Mouse (Mus musculus) embryonic facial prominence, embryonic 13.5 days (tissue): ENCODE data around the gene Capn1. TPM values are rescaled to one million over a fixed set of nuclear protein-coding genes. Genes with fewer than 3 reads are reported as not detected.
A peak's percentile ranks its signal among the peaks of the same experiment; 100 is the strongest.

Experiments
- ATAC-seq: fragments of 200-750 bp; cut with Nextera tagmentation; 2 replicates; pipeline ENCODE4 v1.8.0; 2017; ENCODE audit warnings: low read depth; ENCODE audit not compliant: insufficient number of reproducible peaks, insufficient read depth, low FRiP score, low TSS enrichment
- H3K27ac ChIP-seq: fragments of 300-500 bp; sonication (generic); 2 replicates; pipeline ENCODE4 v1.5.1; 2015; ENCODE audit warnings: moderate library complexity, mild to moderate bottlenecking, inconsistent platforms
- H3K27me3 ChIP-seq: fragments of 300-500 bp; sonication (generic); 2 replicates; pipeline ENCODE4 v1.6.1; 2015; ENCODE audit warnings: mild to moderate bottlenecking, inconsistent platforms
- H3K36me3 ChIP-seq: fragments of 300-500 bp; sonication (generic); 2 replicates; pipeline ENCODE4 v1.6.1; 2015; ENCODE audit warnings: mild to moderate bottlenecking, inconsistent platforms
- H3K4me1 ChIP-seq: fragments of 300-500 bp; sonication (generic); 2 replicates; pipeline ENCODE4 v1.6.1; 2015; ENCODE audit warnings: inconsistent platforms
- H3K4me2 ChIP-seq: fragments of 300-500 bp; sonication (generic); 2 replicates; pipeline ENCODE4 v1.6.1; 2015; ENCODE audit warnings: moderate library complexity, mild to moderate bottlenecking, inconsistent platforms
- H3K4me3 ChIP-seq: fragments of 300-500 bp; sonication (generic); 2 replicates; pipeline ENCODE4 v1.5.1; 2015; ENCODE audit warnings: mild to moderate bottlenecking, inconsistent platforms
- H3K9ac ChIP-seq: fragments of 300-500 bp; sonication (generic); 2 replicates; pipeline ENCODE4 v1.6.1; 2015; ENCODE audit warnings: mild to moderate bottlenecking, inconsistent platforms
- H3K9me3 ChIP-seq: fragments of 300-500 bp; sonication (generic); 2 replicates; pipeline ENCODE4 v1.6.1; 2016; ENCODE audit warnings: inconsistent platforms
- WGBS: fragments of 180-500 bp; shearing (Covaris S2); methylation state at CpG from one replicate; pipeline ENCODE4 v1.1.7; 2015; ENCODE audit warnings: mixed read lengths; 5-methylcytosine and 5-hydroxymethylcytosine counted together
- microRNA-seq: library from miRNA; unstranded; fragments of <30 nt; microRNA quantifications from one replicate; pipeline ENCODE4, GENCODE M21; 2016
- polyA plus RNA-seq: library from polyadenylated mRNA; unstranded; fragments of >200 nt; fragmentation: Nextera tagmentation; extraction: Ambion mirVana; gene quantifications from 2 replicates; pipeline ENCODE4 v1.2.1, GENCODE M21; 2015

Gene Capn1
- polyA plus RNA-seq, 1 experiment from 2014 or later = 10.3 TPM

GRCm38 (mm10) chr19:5950218-5950617 is 65.5 kb downstream of the Capn1 start:
- H3K4me1 ChIP-seq = peaks cover 25% of the 10 kb centered on the region
- no peaks in the 10 kb centered on the region for H3K9me3 ChIP-seq
- H3K4me2 ChIP-seq = no peak overlapping the region
- H3K9ac ChIP-seq = no peak overlapping the region
- H3K27me3 ChIP-seq = no peaks in the 10 kb centered on the region
- ATAC-seq = no peak
- no peak overlapping the region for H3K4me3 ChIP-seq
- H3K36me3 ChIP-seq = peaks cover 90% of the 10 kb centered on the region
- no peak overlapping the region for H3K27ac ChIP-seq
- WGBS = 92% methylated on average over 11 of the region's 11 CpGs

- Histone ChIP-seq H3K27me3 (no peaks in the 10 kb centered on the region), H3K4me3 (no peak overlapping the region), H3K9ac (peak overlapping the region; percentile 40; the same call in 1 of the 2 replicates), H3K27ac (no peak overlapping the region), H3K36me3 (peaks cover 80% of the 10 kb centered on the region), H3K4me2 (no peak overlapping the region), H3K4me1 (peaks cover 12% of the 10 kb centered on the region), H3K9me3 (no peaks in the 10 kb centered on the region)
- no peak for ATAC-seq
- 81% methylated on average over 8 of the region's 8 CpGs for WGBS
Measured at GRCm38 (mm10) chr19:5945891-5946290, 69.8 kb downstream of the Capn1 start.

- Histone ChIP-seq H3K9me3 (no peaks in the 10 kb centered on the region), H3K27me3 (no peaks in the 10 kb centered on the region), H3K27ac (peak overlapping the region; percentile 55; the same call in 1 of the 2 replicates), H3K4me2 (no peak overlapping the region), H3K36me3 (peaks cover 80% of the 10 kb centered on the region), H3K4me1 (peaks cover 19% of the 10 kb centered on the region), H3K4me3 (no peak overlapping the region), H3K9ac (0 out of 2 replicates have a peak overlapping the region, but pooled peaks have one; percentile 21)
- 71% methylated on average over 7 of the region's 7 CpGs for WGBS
- peak; percentile 27; the same call in 1 of the 2 replicates for ATAC-seq
Measured at GRCm38 (mm10) chr19:5945027-5945426, 70.7 kb downstream of the Capn1 start.

- Histone ChIP-seq H3K27me3 (no peaks in the 10 kb centered on the region), H3K9me3 (no peaks in the 10 kb centered on the region), H3K4me2 (no peak overlapping the region), H3K4me1 (peaks cover 26% of the 10 kb centered on the region), H3K27ac (no peak overlapping the region; the same call in 1 of the 2 replicates), H3K4me3 (no peak overlapping the region), H3K36me3 (peaks cover 79% of the 10 kb centered on the region), H3K9ac (no peak overlapping the region)
- 79% methylated on average over 8 of the region's 8 CpGs for WGBS
- no peak for ATAC-seq
Measured at GRCm38 (mm10) chr19:5944145-5944544, 71.6 kb downstream of the Capn1 start.

- Histone ChIP-seq H3K27ac (no peak overlapping the region), H3K4me1 (peaks cover 26% of the 10 kb centered on the region), H3K9ac (0 out of 2 replicates have a peak overlapping the region, but pooled peaks have one; percentile 6), H3K4me3 (no peak overlapping the region), H3K4me2 (no peak overlapping the region), H3K9me3 (no peaks in the 10 kb centered on the region), H3K27me3 (no peaks in the 10 kb centered on the region), H3K36me3 (peaks cover 75% of the 10 kb centered on the region)
- no peak for ATAC-seq
- WGBS = 93% methylated on average over 15 of the region's 15 CpGs
Measured at GRCm38 (mm10) chr19:5943404-5943803, 72.3 kb downstream of the Capn1 start.

- no peaks in the 10 kb centered on the region for H3K9me3 ChIP-seq
- no peak overlapping the region for H3K4me3 ChIP-seq
- ATAC-seq = no peak
- peaks cover 33% of the 10 kb centered on the region for H3K4me1 ChIP-seq
- no peak overlapping the region for H3K9ac ChIP-seq
- H3K27me3 ChIP-seq = no peaks in the 10 kb centered on the region
- no peak overlapping the region for H3K4me2 ChIP-seq
- 94% methylated on average over 7 of the region's 7 CpGs for WGBS
- H3K36me3 ChIP-seq = peaks cover 67% of the 10 kb centered on the region
- H3K27ac ChIP-seq = no peak overlapping the region
Measured at GRCm38 (mm10) chr19:5942581-5942980, 73.1 kb downstream of the Capn1 start.

- H3K27ac ChIP-seq = peak overlapping the region; percentile 88
- H3K9me3 ChIP-seq = no peaks in the 10 kb centered on the region
- H3K4me3 ChIP-seq = no peak overlapping the region
- ATAC-seq = no peak
- H3K27me3 ChIP-seq = no peaks in the 10 kb centered on the region
- no peak overlapping the region for H3K4me2 ChIP-seq
- WGBS = 84% methylated on average over 10 of the region's 10 CpGs
- H3K36me3 ChIP-seq = peaks cover 52% of the 10 kb centered on the region
- H3K4me1 ChIP-seq = peaks cover 38% of the 10 kb centered on the region
- 0 out of 2 replicates have a peak overlapping the region, but pooled peaks have one; percentile 2 for H3K9ac ChIP-seq
Measured at GRCm38 (mm10) chr19:5940656-5941055, 75.0 kb downstream of the Capn1 start.

GRCm38 (mm10) chr19:5940173-5940572 is 75.5 kb downstream of the Capn1 start:
- Histone ChIP-seq H3K36me3 (peaks cover 48% of the 10 kb centered on the region), H3K4me2 (no peak overlapping the region), H3K27ac (peak overlapping the region; percentile 88), H3K27me3 (no peaks in the 10 kb centered on the region), H3K9me3 (no peaks in the 10 kb centered on the region), H3K4me3 (no peak overlapping the region), H3K9ac (0 out of 2 replicates have a peak overlapping the region, but pooled peaks have one; percentile 32), H3K4me1 (peaks cover 34% of the 10 kb centered on the region)
- 44% methylated on average over 4 of the region's 4 CpGs for WGBS
- 0 out of 2 replicates have a peak, but pooled peaks have one; percentile 48 for ATAC-seq

- H3K4me3 ChIP-seq = no peak overlapping the region
- no peaks in the 10 kb centered on the region for H3K9me3 ChIP-seq
- no peaks in the 10 kb centered on the region for H3K27me3 ChIP-seq
- 76% methylated on average over 5 of the region's 5 CpGs for WGBS
- H3K4me2 ChIP-seq = no peak overlapping the region
- no peak for ATAC-seq
- peaks cover 30% of the 10 kb centered on the region for H3K4me1 ChIP-seq
- peak overlapping the region; percentile 88 for H3K27ac ChIP-seq
- peaks cover 46% of the 10 kb centered on the region for H3K36me3 ChIP-seq
- H3K9ac ChIP-seq = 0 out of 2 replicates have a peak overlapping the region, but pooled peaks have one; percentile 32
Measured at GRCm38 (mm10) chr19:5939715-5940114, 76.0 kb downstream of the Capn1 start.

Small RNA genes within 50 kb of the gene (microRNA-seq; reads per million reads assigned to microRNA genes)
- 0.92 reads per million for gene Mir6988

Other genes starting within 250 kb of the Capn1 start
- 73.0 and 75.3 TPM in 2 replicates for gene Scyl1, start 244.5 kb downstream of the Capn1 start, polyA plus RNA-seq
- 30.6 and 34.0 TPM in 2 replicates for gene Frmd8, start 140.6 kb downstream of the Capn1 start, polyA plus RNA-seq
- gene Slc25a45, start 138.1 kb downstream of the Capn1 start, polyA plus RNA-seq = 3.1 and 4.5 TPM in 2 replicates
- 3.8 and 4.7 TPM in 2 replicates for gene Tigd3, start 121.7 kb downstream of the Capn1 start, polyA plus RNA-seq
- gene Dpf2, start 102.9 kb downstream of the Capn1 start, polyA plus RNA-seq = 164 and 179 TPM in 2 replicates
- gene Cdc42ep2, start 91.1 kb downstream of the Capn1 start, polyA plus RNA-seq = 4.7 TPM in 2 replicates
- 74.5 and 79.5 TPM in 2 replicates for gene Pola2, start 51.7 kb downstream of the Capn1 start, polyA plus RNA-seq
- gene Slc22a20, start 29.8 kb downstream of the Capn1 start, polyA plus RNA-seq = not detected in 2 replicates
- 28.3 and 28.4 TPM in 2 replicates for gene Syvn1, start 30.7 kb upstream of the Capn1 start, polyA plus RNA-seq
- 79.5 and 80.4 TPM in 2 replicates for gene Mrpl49, start 41.9 kb upstream of the Capn1 start, polyA plus RNA-seq
- 714 and 858 TPM in 2 replicates for gene Fau, start 41.9 kb upstream of the Capn1 start, polyA plus RNA-seq
- gene Znhit2, start 45.3 kb upstream of the Capn1 start, polyA plus RNA-seq = 33.2 TPM in 2 replicates
- gene Tm7sf2, start 52.5 kb upstream of the Capn1 start, polyA plus RNA-seq = 21.7 and 22.0 TPM in 2 replicates
- gene Vps51, start 61.3 kb upstream of the Capn1 start, polyA plus RNA-seq = 66.6 and 74.4 TPM in 2 replicates
- not detected in 2 replicates for gene Tmem262, start 64.1 kb upstream of the Capn1 start, polyA plus RNA-seq
- gene Gm28374, start 66.4 kb upstream of the Capn1 start, polyA plus RNA-seq = 1.6 and 2.1 TPM in 2 replicates
- 79.1 and 81.3 TPM in 2 replicates for gene Zfpl1, start 69.1 kb upstream of the Capn1 start, polyA plus RNA-seq
- gene Cdca5, start 69.1 kb upstream of the Capn1 start, polyA plus RNA-seq = 37.0 and 39.6 TPM in 2 replicates
- 0.34 and 0.54 TPM in 2 replicates for gene AC131692.1, start 78.5 kb upstream of the Capn1 start, polyA plus RNA-seq
- gene Naaladl1, start 89.9 kb upstream of the Capn1 start, polyA plus RNA-seq = 0.55 and 5.5 TPM in 2 replicates
- gene Sac3d1, start 102.8 kb upstream of the Capn1 start, polyA plus RNA-seq = 45.9 and 49.6 TPM in 2 replicates
- gene Snx15, start 112.4 kb upstream of the Capn1 start, polyA plus RNA-seq = 38.0 and 38.3 TPM in 2 replicates
- 0.23 TPM in 1 of 2 replicates, not detected in the other for gene Batf2, start 125.1 kb upstream of the Capn1 start, polyA plus RNA-seq
- 106 and 110 TPM in 2 replicates for gene Arl2, start 125.7 kb upstream of the Capn1 start, polyA plus RNA-seq
- gene Majin, start 168.5 kb upstream of the Capn1 start, polyA plus RNA-seq = not detected in 2 replicates
- gene Gpha2, start 210.5 kb upstream of the Capn1 start, polyA plus RNA-seq = 3.3 and 3.8 TPM in 2 replicates
- gene Ppp2r5b, start 220.0 kb upstream of the Capn1 start, polyA plus RNA-seq = 26.6 and 27.9 TPM in 2 replicates
- 10.3 and 10.5 TPM in 2 replicates for gene Atg2a, start 225.8 kb upstream of the Capn1 start, polyA plus RNA-seq